12 mouse cellular contexts compared by ENCODE assay signal in genomic region chr5:89714552-89714951, GRCm38 (mm10).
DNase-seq lines count a peak whose midpoint lies in the region; ATAC-seq and TF ChIP-seq lines count a peak whose summit lies in the region.
"Had no signal": no experiment of that assay in that cellular context is flagged by ENCODE, and none has a peak within 500 bp of the region (broad histone marks: within the 10 kb centered on the region; RNA-seq: fewer than 3 reads in every experiment).

No protein-coding gene starts in this region.

- intact Hi-C loops in heart, postnatal 25 days (cut with DNase I) = loop anchor here (5.0 to 10.0 kb wide), 2 partner anchors 103 to 480 kb away; no protein-coding TSS in a partner anchor

- no peaks in the 10 kb centered on the region for H3K27me3 ChIP-seq in heart, postnatal 0 days (ENCODE audit: control insufficient read depth, insufficient read depth, low read length)
- no peaks in the 10 kb centered on the region for H3K27me3 ChIP-seq in liver, embryonic 12.5 days (replicated peaks)
- no peaks in the 10 kb centered on the region for H3K27me3 ChIP-seq in liver, embryonic 14.5 days (ENCODE audit: control insufficient read depth, insufficient read depth, low read length)
- H3K27me3 ChIP-seq: embryonic facial prominence, embryonic 12.5 days; limb, embryonic 13.5 days; midbrain, embryonic 15.5 days had no signal

- WGBS in heart, postnatal 0 days = 53% methylated on average over 2 of the region's 2 CpGs
- 52% methylated on average over 2 of the region's 2 CpGs for WGBS in liver, embryonic 12.5 days (ENCODE audit: insufficient replicate concordance)
- WGBS in liver, embryonic 14.5 days (ENCODE audit: insufficient replicate concordance) = 43% methylated on average over 2 of the region's 2 CpGs

- H3K4me3 ChIP-seq in heart, postnatal 0 days (ENCODE audit: low read depth, low read length) = no peak overlapping the region
- no peak overlapping the region for H3K4me3 ChIP-seq in liver, embryonic 12.5 days
- H3K4me3 ChIP-seq in liver, embryonic 14.5 days (ENCODE audit: insufficient read depth in 1 of 2, low read depth in 2 of 2, low read length in 2 of 2) = no peak overlapping the region
- H3K4me3 ChIP-seq: embryonic facial prominence, embryonic 12.5 days; limb, embryonic 13.5 days; midbrain, embryonic 15.5 days had no signal

- no peak overlapping the region for H3K4me2 ChIP-seq in heart, postnatal 0 days (ENCODE audit: low read depth, low read length)
- no peak overlapping the region for H3K4me2 ChIP-seq in liver, embryonic 12.5 days
- H3K4me2 ChIP-seq in liver, embryonic 14.5 days (ENCODE audit: low read depth) = no peak overlapping the region
- H3K4me2 ChIP-seq: embryonic facial prominence, embryonic 12.5 days; limb, embryonic 13.5 days; midbrain, embryonic 15.5 days had no signal

- DNase-seq in heart, postnatal 0 days (ENCODE audit: low spot score) = no peak
- no peak for DNase-seq in heart, postnatal 25 days (ENCODE audit: low spot score)
- DNase-seq in liver = peak; percentile 8
- peak; percentile 55 for DNase-seq in brain, adult 2 months (ENCODE audit: low read depth, low spot score)
- no peak for DNase-seq in liver, embryonic 14.5 days (ENCODE audit: low read depth in 3 of 3, low spot score in 3 of 3)
- DNase-seq in spleen, postnatal 14 days (ENCODE audit: low spot score in 2 of 2) = no peak
- no peak for DNase-seq in spleen, adult 18-20 months
- DNase-seq: adrenal gland, postnatal 14 days had no signal

- no peak for TF ChIP-seq EP300 in heart, postnatal 0 days (IDR thresholded peaks at IDR 0.05; ENCODE audit: low read depth)
- no peak for TF ChIP-seq EP300 in liver, embryonic 14.5 days (IDR thresholded peaks at IDR 0.05; ENCODE audit: low read depth)

- H3K4me1 ChIP-seq in heart, postnatal 0 days (ENCODE audit: control insufficient read depth, insufficient read depth) = 0 out of 2 replicates have a peak, but pooled peaks cover 10% of the 10 kb centered on the region
- no peaks in the 10 kb centered on the region for H3K4me1 ChIP-seq in liver, embryonic 12.5 days
- no peaks in the 10 kb centered on the region for H3K4me1 ChIP-seq in liver, embryonic 14.5 days (replicated peaks; ENCODE audit: control insufficient read depth in 2 of 2, insufficient read depth in 2 of 2, low read length in 1 of 2)
- H3K4me1 ChIP-seq: embryonic facial prominence, embryonic 12.5 days; limb, embryonic 13.5 days; midbrain, embryonic 15.5 days had no signal

- H3K9ac ChIP-seq in heart, postnatal 0 days (replicated peaks; ENCODE audit: low read depth, low read length) = no peak overlapping the region
- no peak overlapping the region for H3K9ac ChIP-seq in liver, embryonic 12.5 days
- no peak overlapping the region for H3K9ac ChIP-seq in liver, embryonic 14.5 days (replicated peaks)
- H3K9ac ChIP-seq: embryonic facial prominence, embryonic 12.5 days; limb, embryonic 13.5 days; midbrain, embryonic 15.5 days had no signal

- H3K9me3 ChIP-seq in heart, postnatal 0 days (replicated peaks; ENCODE audit: control insufficient read depth, low read length) = no peaks in the 10 kb centered on the region
- H3K9me3 ChIP-seq in liver, embryonic 12.5 days (replicated peaks) = no peaks in the 10 kb centered on the region
- no peaks in the 10 kb centered on the region for H3K9me3 ChIP-seq in liver, embryonic 14.5 days (ENCODE audit: control insufficient read depth, low read length)
- H3K9me3 ChIP-seq: embryonic facial prominence, embryonic 12.5 days; limb, embryonic 13.5 days; midbrain, embryonic 15.5 days had no signal

- no peaks in the 10 kb centered on the region for H3K36me3 ChIP-seq in heart, postnatal 0 days (replicated peaks; ENCODE audit: control insufficient read depth, insufficient read depth, low read length)
- H3K36me3 ChIP-seq in liver, embryonic 12.5 days = no peaks in the 10 kb centered on the region
- no peaks in the 10 kb centered on the region for H3K36me3 ChIP-seq in liver, embryonic 14.5 days (replicated peaks; ENCODE audit: control insufficient read depth, insufficient read depth, low read depth)
- H3K36me3 ChIP-seq: embryonic facial prominence, embryonic 12.5 days; limb, embryonic 13.5 days; midbrain, embryonic 15.5 days had no signal

- H3K27ac ChIP-seq in heart, postnatal 0 days (ENCODE audit: low read depth) = no peak overlapping the region
- H3K27ac ChIP-seq in liver, embryonic 12.5 days = no peak overlapping the region
- no peak overlapping the region for H3K27ac ChIP-seq in liver, embryonic 14.5 days
- H3K27ac ChIP-seq: embryonic facial prominence, embryonic 12.5 days; limb, embryonic 13.5 days; midbrain, embryonic 15.5 days had no signal

- peak; percentile 31 for TF ChIP-seq CTCF in heart, postnatal 0 days (IDR thresholded peaks at IDR 0.05; ENCODE audit: low read depth)
- peak; percentile 15; the same call in 1 of the 2 replicates for TF ChIP-seq CTCF in liver, embryonic 14.5 days (IDR thresholded peaks at IDR 0.05; ENCODE audit: low read depth)

- no peak for ATAC-seq in heart, postnatal 0 days (ENCODE audit: insufficient read depth, low read depth)
- no peak for ATAC-seq in liver, embryonic 12.5 days
- ATAC-seq in liver, embryonic 14.5 days (ENCODE audit: insufficient read depth) = no peak
- ATAC-seq: midbrain, embryonic 15.5 days had no signal

Comparison
In these comparisons a context has a peak if more than half of its experiments do, and no peak if none do; other contexts are left out.
1. DNase-seq: peak in liver (single experiment) and brain, adult 2 months (single experiment); none in heart, postnatal 0 days (single experiment), heart, postnatal 25 days (single experiment), liver, embryonic 14.5 days (0 of 3), spleen, postnatal 14 days (0 of 2) and spleen, adult 18-20 months (0 of 2).